Mouse (Mus musculus): Measurements from ENCODE around the gene Gart.

GRCm38 (mm10) chr16:91694455-91695084 lies 47.8 kb upstream of the Gart start:
- TF ChIP-seq CTCF (IDR thresholded peaks at IDR 0.05; ENCODE audit: control insufficient read depth, insufficient read depth, insufficient replicate concordance, low read depth, low read length) (peak; percentile 74; the same call in 1 of the 2 replicates), POLR2A (IDR thresholded peaks at IDR 0.05; ENCODE audit: control insufficient read depth, low read depth, low read length) (no peak)

All from testis, adult 2 months (tissue).